Mouse (Mus musculus) common myeloid progenitor, adult 5-6 weeks (primary cell): ENCODE data around the gene Edn1. TPM values are rescaled to one million over a fixed set of nuclear protein-coding genes. Genes with fewer than 3 reads are reported as not detected.

Source experiments
- ATAC-seq: replicated peaks from 2 replicates; pipeline ENCODE4 v1.8.0; 2016; ENCODE audit warnings: low read depth, mild to moderate bottlenecking, moderate TSS enrichment, inconsistent platforms; ENCODE audit not compliant: poor library complexity, severe bottlenecking
- total RNA-seq: library from RNA; stranded (forward); fragments of 200-1000, 187-1606 nt; gene quantifications from 2 replicates; pipeline ENCODE4 v1.2.3, GENCODE M21; 2017

Gene Edn1
- total RNA-seq, 1 experiment from 2014 or later, result 0.14 TPM

- no peak for ATAC-seq
These were observed 7.3 kb downstream of the Edn1 start for GRCm38 (mm10) chr13:42308368-42309103.

- no peak for ATAC-seq
These were observed 8.5 kb downstream of the Edn1 start for GRCm38 (mm10) chr13:42309804-42310203.

GRCm38 (mm10) chr13:42315628-42316027 is 14.4 kb downstream of the Edn1 start:
- ATAC-seq, result 0 out of 2 replicates have a peak, but pooled peaks have one; percentile 42

- no peak for ATAC-seq
These were observed 16.5 kb downstream of the Edn1 start for GRCm38 (mm10) chr13:42317808-42318207.

GRCm38 (mm10) chr13:42328576-42328975 is 27.3 kb downstream of the Edn1 start:
- peak; percentile 98 for ATAC-seq

- no peak for ATAC-seq
These were observed 29.8 kb downstream of the Edn1 start for GRCm38 (mm10) chr13:42331104-42331503.

- ATAC-seq, result no peak
These were observed 33.7 kb downstream of the Edn1 start for GRCm38 (mm10) chr13:42334981-42335380.

- no peak for ATAC-seq
These were observed 35.1 kb downstream of the Edn1 start for GRCm38 (mm10) chr13:42336414-42336813.

GRCm38 (mm10) chr13:42337072-42337471 is 35.8 kb downstream of the Edn1 start:
- ATAC-seq, result peak; percentile 60

GRCm38 (mm10) chr13:42339466-42339865 is 38.2 kb downstream of the Edn1 start:
- no peak for ATAC-seq

GRCm38 (mm10) chr13:42341871-42342532 is 40.7 kb downstream of the Edn1 start:
- ATAC-seq, result no peak

GRCm38 (mm10) chr13:42345439-42345838 is 44.2 kb downstream of the Edn1 start:
- no peak for ATAC-seq

GRCm38 (mm10) chr13:42346414-42346813 is 45.1 kb downstream of the Edn1 start:
- ATAC-seq, result no peak

GRCm38 (mm10) chr13:42351675-42352074 is 50.4 kb downstream of the Edn1 start:
- ATAC-seq, result no peak

Other genes starting within 250 kb of the Edn1 start
- gene Hivep1, start 249.5 kb upstream of the Edn1 start, total RNA-seq, result 26.5 and 26.6 TPM in 2 replicates